Mouse (Mus musculus): ENCODE measurements around the gene Bhlhe23. TPM values are rescaled to one million over a fixed set of nuclear protein-coding genes. Genes with fewer than 3 reads are reported as not detected.

The Bhlhe23 gene
- polyA plus RNA-seq, 1 experiment from 2014 or later: 1.2 TPM

DNA sequence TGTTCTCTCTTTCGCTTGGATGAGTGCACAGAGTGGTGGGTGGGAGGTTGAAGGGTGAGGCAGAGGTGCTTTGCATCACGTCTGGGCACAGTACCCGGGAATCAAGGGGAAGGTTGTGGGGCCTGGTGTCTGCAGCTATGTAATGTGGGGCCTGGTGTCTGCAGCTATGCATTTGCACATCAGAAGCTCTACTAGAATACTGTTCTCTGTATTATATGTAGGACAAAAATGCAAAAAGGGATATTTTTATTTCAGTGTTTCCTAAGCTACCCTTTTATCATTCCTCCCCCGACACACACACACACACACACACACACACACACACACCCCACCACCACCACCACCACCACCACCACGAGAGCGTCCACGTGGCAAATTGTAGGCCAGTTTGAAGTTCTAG lies 41.5 kb downstream of the Bhlhe23 start:
- WGBS: 72% methylated on average over 7 of the region's 7 CpGs
- no peak overlapping the region for H3K4me3 ChIP-seq
- 0 out of 2 replicates have a peak, but pooled peaks cover 2% of the 10 kb centered on the region for H3K4me1 ChIP-seq
- no peak for DNase-seq (ENCODE audit: low spot score)
- no peaks in the 10 kb centered on the region for H3K27me3 ChIP-seq (replicated peaks; ENCODE audit: low read depth, poor library complexity, severe bottlenecking)
- H3K36me3 ChIP-seq (replicated peaks): no peaks in the 10 kb centered on the region
- no peaks in the 10 kb centered on the region for H3K9me3 ChIP-seq
- H3K27ac ChIP-seq (replicated peaks): no peak overlapping the region

DNA sequence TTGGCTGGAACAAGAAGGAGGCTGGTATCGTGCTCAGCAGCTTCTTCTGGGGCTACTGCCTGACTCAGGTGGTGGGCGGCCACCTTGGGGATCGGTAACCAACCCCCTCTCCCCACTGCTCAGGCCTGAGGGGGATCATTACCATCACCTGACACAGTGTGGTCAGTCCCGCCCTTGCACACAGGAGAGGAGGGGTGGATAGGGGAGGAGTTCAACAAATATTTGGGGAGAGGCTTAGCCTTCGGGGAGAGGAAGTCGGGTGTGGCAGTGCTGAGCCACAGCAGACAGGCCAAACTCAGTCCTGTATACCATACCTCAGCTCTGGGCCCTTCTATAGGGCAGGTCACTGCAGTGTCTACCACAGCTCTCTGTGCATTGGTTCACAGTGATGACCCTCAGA lies 44.7 kb downstream of the Bhlhe23 start:
- WGBS: 71% methylated on average over 6 of the region's 6 CpGs
- no peaks in the 10 kb centered on the region for H3K36me3 ChIP-seq (replicated peaks)
- H3K4me1 ChIP-seq: peaks cover 11% of the 10 kb centered on the region; the same call in 1 of the 2 replicates
- no peak overlapping the region for H3K27ac ChIP-seq (replicated peaks)
- H3K4me3 ChIP-seq: no peak overlapping the region
- H3K9me3 ChIP-seq: no peaks in the 10 kb centered on the region
- DNase-seq (ENCODE audit: low spot score): no peak
- no peaks in the 10 kb centered on the region for H3K27me3 ChIP-seq (replicated peaks; ENCODE audit: low read depth, poor library complexity, severe bottlenecking)

DNA sequence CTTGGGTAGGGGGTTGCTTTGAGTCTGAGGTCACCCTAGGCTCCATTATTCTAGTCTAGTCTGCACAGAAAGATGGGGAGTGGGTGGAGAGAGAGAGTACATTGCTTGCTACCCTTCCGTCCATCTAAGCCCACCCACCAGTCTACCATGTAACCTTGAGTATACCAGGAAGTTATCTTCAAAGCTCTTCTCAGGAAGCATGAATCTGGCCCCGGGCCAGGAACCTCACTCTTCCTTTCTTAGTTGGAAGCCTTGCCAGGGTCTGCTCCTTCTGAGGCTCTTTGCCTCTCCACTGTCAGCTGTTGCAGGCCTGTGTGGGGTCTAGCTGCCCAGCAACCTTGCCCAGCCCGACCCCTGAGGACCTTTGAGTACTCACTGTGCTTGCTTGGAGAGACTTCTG lies 45.7 kb downstream of the Bhlhe23 start:
- Histone ChIP-seq H3K4me1 (peaks cover 12% of the 10 kb centered on the region; the same call in 1 of the 2 replicates), H3K27me3 (replicated peaks; ENCODE audit: low read depth, poor library complexity, severe bottlenecking) (no peaks in the 10 kb centered on the region), H3K36me3 (replicated peaks) (no peaks in the 10 kb centered on the region), H3K4me3 (no peak overlapping the region), H3K27ac (replicated peaks) (no peak overlapping the region), H3K9me3 (no peaks in the 10 kb centered on the region)
- no peak for DNase-seq (ENCODE audit: low spot score)
- WGBS: 76% methylated on average over 3 of the region's 3 CpGs

DNA sequence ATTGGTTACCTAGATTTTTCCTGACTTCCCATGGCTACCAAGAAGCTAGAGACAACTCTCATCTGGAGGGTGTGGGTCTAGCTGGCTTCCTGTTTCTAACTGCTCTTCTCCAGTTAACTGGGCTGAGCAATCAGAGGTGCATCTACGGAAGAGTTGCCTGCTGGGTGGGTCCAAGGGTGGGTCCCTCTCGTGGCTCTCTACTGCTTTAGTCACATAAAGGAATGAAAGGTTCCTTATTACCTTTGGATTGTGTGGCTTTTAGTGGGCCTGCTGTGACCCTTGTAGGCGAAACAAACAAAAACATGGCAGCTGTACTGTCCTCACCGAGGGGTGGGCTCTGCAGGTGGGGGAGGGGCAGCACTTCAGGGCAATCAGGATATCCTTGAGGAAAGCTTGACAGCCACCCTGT lies 49.1 kb downstream of the Bhlhe23 start:
- Histone ChIP-seq H3K4me1 (peaks cover 27% of the 10 kb centered on the region), H3K9me3 (no peaks in the 10 kb centered on the region)
- WGBS: 61% methylated on average over 4 of the region's 4 CpGs

DNA sequence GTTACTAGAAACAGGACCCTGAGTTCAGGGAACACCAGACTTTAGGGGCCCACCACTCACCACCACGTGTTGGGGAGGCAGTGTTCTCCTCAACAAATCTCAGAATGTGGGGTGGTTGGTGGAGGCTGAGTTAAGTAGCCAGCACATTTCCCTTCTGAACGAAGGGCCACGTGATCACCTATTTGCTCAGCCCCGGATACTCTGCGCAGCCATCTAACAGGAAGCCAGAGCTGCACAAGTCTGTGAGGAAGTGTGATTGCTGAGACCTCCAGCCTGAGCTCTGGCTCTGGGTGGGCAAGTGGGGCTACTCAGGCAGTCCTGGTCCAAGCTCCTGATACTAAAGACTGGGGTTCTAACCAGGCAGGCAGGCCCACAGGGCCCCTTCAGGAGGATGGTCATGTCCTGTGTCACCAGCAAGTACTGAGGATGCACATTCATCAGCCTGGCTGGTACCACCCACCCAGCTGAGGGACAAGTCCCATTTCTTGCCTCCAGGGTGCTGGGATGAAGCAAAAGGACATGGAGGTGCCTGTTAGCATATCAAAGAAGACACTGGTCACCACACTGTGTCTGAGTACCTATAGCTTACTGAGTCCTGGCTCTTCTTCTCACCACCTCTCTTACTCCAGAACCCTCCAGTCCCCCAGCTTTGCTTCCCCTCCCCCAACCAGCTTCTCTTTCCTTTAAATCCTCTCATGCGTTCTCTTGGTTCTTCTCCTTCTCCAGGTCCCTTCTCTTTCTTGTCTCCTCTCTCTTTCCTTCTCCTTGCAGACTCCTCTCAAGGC lies 49.9 kb downstream of the Bhlhe23 start:
- no peak overlapping the region for H3K4me3 ChIP-seq
- H3K27ac ChIP-seq (replicated peaks): no peak overlapping the region
- peaks cover 25% of the 10 kb centered on the region for H3K4me1 ChIP-seq
- WGBS: 72% methylated on average over 6 of the region's 6 CpGs
- peaks cover 25% of the 10 kb centered on the region for H3K36me3 ChIP-seq (replicated peaks)
- H3K27me3 ChIP-seq (replicated peaks; ENCODE audit: low read depth, poor library complexity, severe bottlenecking): no peaks in the 10 kb centered on the region; the same call in 1 of the 2 replicates
- no peaks in the 10 kb centered on the region for H3K9me3 ChIP-seq
- DNase-seq (ENCODE audit: low spot score): no peak

More for the DNA sequence above, 49.1 kb downstream of the Bhlhe23 start:
- Histone ChIP-seq H3K4me3 (no peak overlapping the region), H3K27ac (replicated peaks) (no peak overlapping the region), H3K36me3 (replicated peaks) (peaks cover 18% of the 10 kb centered on the region), H3K27me3 (replicated peaks; ENCODE audit: low read depth, poor library complexity, severe bottlenecking) (no peaks in the 10 kb centered on the region; the same call in 1 of the 2 replicates)
- DNase-seq (ENCODE audit: low spot score): no peak

DNA sequence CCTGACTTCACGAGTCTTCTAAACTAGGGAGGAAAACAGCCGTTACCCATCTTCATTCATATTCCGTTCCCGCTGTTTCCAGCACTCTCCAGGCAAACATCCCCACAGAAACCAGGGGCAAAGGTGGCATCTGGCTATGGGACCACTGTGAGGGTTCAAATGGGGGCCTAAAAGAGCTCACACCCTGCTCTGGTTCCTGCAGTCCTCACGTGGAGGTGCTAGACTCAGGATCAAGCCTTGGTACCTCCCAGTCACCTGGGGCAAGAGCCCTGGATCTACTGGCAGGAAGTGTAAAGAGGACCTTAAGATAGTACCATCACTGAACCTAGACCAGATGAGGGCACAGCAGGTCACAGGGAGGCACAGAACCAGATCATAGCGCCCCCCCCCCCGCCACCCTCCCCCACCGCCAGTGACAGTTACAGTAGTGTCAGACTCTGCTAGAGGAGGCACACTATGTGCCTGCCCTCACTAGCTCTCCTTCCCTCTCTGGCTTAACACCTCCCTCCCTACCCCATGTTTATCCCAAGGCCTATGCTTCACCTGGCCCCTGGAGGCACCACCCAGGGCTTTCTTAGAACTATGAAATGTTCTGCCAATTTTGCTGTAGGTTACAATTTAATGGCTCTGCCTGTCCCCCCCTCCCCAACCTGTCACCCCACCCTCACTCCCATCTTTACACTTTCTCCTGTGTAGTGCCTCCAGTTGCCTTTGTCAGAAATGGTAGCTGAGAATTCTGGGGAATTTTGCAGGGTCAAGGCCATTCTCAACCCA lies 50.7 kb downstream of the Bhlhe23 start:
- H3K27ac ChIP-seq (replicated peaks): no peak overlapping the region
- no peaks in the 10 kb centered on the region; the same call in 1 of the 2 replicates for H3K27me3 ChIP-seq (replicated peaks; ENCODE audit: low read depth, poor library complexity, severe bottlenecking)
- 29% methylated on average over 8 of the region's 8 CpGs for WGBS
- no peak overlapping the region for H3K4me3 ChIP-seq
- H3K4me1 ChIP-seq: peaks cover 25% of the 10 kb centered on the region
- DNase-seq (ENCODE audit: low spot score): no peak
- H3K9me3 ChIP-seq: no peaks in the 10 kb centered on the region
- H3K36me3 ChIP-seq (replicated peaks): peaks cover 33% of the 10 kb centered on the region

DNA sequence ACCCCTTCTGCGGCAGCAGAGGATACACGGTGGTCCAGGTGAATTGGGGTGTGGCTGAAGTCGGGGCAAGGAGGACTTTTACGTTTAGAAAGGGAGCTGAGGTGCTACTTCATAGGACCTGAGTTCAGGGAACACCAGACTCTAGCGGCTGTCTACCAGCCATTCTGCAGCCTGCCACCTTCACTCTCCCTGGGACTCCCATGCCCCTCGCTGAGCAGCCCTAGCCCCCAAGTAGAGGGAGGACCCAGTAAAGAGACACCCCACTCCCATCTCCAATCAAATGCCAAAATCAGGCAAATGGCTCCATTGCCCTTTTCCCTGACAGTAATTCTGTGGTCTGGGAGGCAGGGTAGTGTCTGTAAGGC lies 51.3 kb downstream of the Bhlhe23 start:
- DNase-seq (ENCODE audit: low spot score): no peak
- no peaks in the 10 kb centered on the region for H3K9me3 ChIP-seq
- WGBS: 8% methylated on average over 6 of the region's 6 CpGs
- H3K36me3 ChIP-seq (replicated peaks): peaks cover 40% of the 10 kb centered on the region
- no peaks in the 10 kb centered on the region; the same call in 1 of the 2 replicates for H3K27me3 ChIP-seq (replicated peaks; ENCODE audit: low read depth, poor library complexity, severe bottlenecking)
- no peak overlapping the region for H3K27ac ChIP-seq (replicated peaks)
- H3K4me1 ChIP-seq: peaks cover 25% of the 10 kb centered on the region
- H3K4me3 ChIP-seq: peak overlapping the region; percentile 31

DNA sequence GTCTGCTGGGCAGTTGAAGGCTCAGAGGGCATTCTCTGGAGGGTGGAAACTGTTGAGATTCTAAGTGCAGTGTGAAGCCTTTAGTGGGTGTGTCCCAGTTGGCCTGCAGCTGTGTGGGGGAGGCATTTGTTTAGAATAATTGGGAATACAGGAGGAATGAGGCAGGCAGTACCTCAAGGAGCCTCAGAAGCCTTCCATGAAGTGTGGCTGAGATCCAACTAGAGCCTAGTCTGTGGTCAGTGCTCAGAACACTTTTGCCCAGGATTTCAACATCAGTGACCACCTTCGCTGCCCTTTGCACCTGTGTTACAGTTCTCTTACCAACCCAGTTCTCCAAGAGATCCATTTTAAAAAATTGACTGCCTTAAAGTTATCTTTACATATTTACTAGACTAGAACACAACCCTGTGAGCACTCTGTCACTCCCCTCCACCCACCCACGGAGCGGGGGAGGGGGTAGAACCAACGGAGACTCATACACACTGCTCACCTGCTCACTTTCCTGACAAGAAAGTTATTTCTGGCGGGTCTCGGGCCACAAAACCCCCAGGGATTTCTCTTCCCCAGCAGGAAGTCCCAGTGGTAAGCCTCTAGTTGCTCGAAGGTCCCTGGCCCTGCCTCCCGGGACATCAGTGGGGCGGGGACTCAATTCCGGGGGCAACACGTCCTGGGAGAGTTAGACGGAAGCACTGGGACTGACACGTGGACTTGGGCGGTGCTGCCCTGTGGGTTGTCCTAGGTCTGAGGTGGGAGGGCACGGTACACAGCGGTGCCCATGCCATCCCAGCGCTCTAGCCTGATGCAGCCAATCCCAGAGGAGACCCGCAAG lies 51.9 kb downstream of the Bhlhe23 start, which contains the start of gene Slc17a9:
Slc17a9 (plus strand) TSS at position 679 of the 829 bp plus-strand sequence.
- Histone ChIP-seq H3K27ac (replicated peaks) (no peak within 1 kb of the TSS), H3K9me3 (no peaks in the 10 kb centered on the region), H3K36me3 (replicated peaks) (peaks cover 46% of the 10 kb centered on the region), H3K4me1 (peaks cover 25% of the 10 kb centered on the region), H3K27me3 (replicated peaks; ENCODE audit: low read depth, poor library complexity, severe bottlenecking) (no peaks in the 10 kb centered on the region; the same call in 1 of the 2 replicates), H3K4me3 (peak within 1 kb of the TSS; percentile 31)
- 5% methylated on average over 18 of the region's 18 CpGs for WGBS
- no peak for DNase-seq (ENCODE audit: low spot score)

Other genes starting within 250 kb of the Bhlhe23 start
- 34.6 and 35.1 TPM in 2 replicates for gene Mrgbp, start 195.6 kb downstream of the Bhlhe23 start, polyA plus RNA-seq (2016; fragmentation: Nextera tagmentation; extraction: Ambion mirVana)
- gene Ogfr, start 187.7 kb downstream of the Bhlhe23 start, polyA plus RNA-seq (2016; fragmentation: Nextera tagmentation; extraction: Ambion mirVana): 104 and 107 TPM in 2 replicates
- gene Col9a3, start 179.1 kb downstream of the Bhlhe23 start, polyA plus RNA-seq (2016; fragmentation: Nextera tagmentation; extraction: Ambion mirVana): 12.2 and 12.3 TPM in 2 replicates
- 0.11 and 0.18 TPM in 2 replicates for gene Tcfl5, start 134.2 kb downstream of the Bhlhe23 start, polyA plus RNA-seq (2016; fragmentation: Nextera tagmentation; extraction: Ambion mirVana)
- 33.1 and 34.3 TPM in 2 replicates for gene Dido1, start 66.9 kb downstream of the Bhlhe23 start, polyA plus RNA-seq (2016; fragmentation: Nextera tagmentation; extraction: Ambion mirVana)
- gene Gid8, start 66.8 kb downstream of the Bhlhe23 start, polyA plus RNA-seq (2016; fragmentation: Nextera tagmentation; extraction: Ambion mirVana): 46.7 and 51.7 TPM in 2 replicates
- 0.38 and 0.66 TPM in 2 replicates for gene Slc17a9, start 51.6 kb downstream of the Bhlhe23 start, polyA plus RNA-seq (2016; fragmentation: Nextera tagmentation; extraction: Ambion mirVana)
- gene Ythdf1, start 144.0 kb upstream of the Bhlhe23 start, polyA plus RNA-seq (2016; fragmentation: Nextera tagmentation; extraction: Ambion mirVana): 72.3 and 73.3 TPM in 2 replicates
- 0.31 and 0.34 TPM in 2 replicates for gene Birc7, start 152.1 kb upstream of the Bhlhe23 start, polyA plus RNA-seq (2016; fragmentation: Nextera tagmentation; extraction: Ambion mirVana)
- gene Nkain4, start 177.8 kb upstream of the Bhlhe23 start, polyA plus RNA-seq (2016; fragmentation: Nextera tagmentation; extraction: Ambion mirVana): 22.2 and 26.6 TPM in 2 replicates
- gene Arfgap1, start 190.3 kb upstream of the Bhlhe23 start, polyA plus RNA-seq (2016; fragmentation: Nextera tagmentation; extraction: Ambion mirVana): 87.3 and 87.7 TPM in 2 replicates
- gene Col20a1, start 209.6 kb upstream of the Bhlhe23 start, polyA plus RNA-seq (2016; fragmentation: Nextera tagmentation; extraction: Ambion mirVana): 0.26 and 0.62 TPM in 2 replicates